Mouse (Mus musculus): Measurements from ENCODE around the gene Gm4871. TPM values are rescaled to one million over a fixed set of nuclear protein-coding genes. Genes with fewer than 3 reads are reported as not detected.
"Not testable (repeated sequence)": the region's sequence is repeated elsewhere in the genome, so short reads cannot be mapped to it uniquely, and the experiment has no call there.

Gm4871 gene
- polyA plus RNA-seq (2012; rRNA removed), result not detected in 2 replicates

DNA sequence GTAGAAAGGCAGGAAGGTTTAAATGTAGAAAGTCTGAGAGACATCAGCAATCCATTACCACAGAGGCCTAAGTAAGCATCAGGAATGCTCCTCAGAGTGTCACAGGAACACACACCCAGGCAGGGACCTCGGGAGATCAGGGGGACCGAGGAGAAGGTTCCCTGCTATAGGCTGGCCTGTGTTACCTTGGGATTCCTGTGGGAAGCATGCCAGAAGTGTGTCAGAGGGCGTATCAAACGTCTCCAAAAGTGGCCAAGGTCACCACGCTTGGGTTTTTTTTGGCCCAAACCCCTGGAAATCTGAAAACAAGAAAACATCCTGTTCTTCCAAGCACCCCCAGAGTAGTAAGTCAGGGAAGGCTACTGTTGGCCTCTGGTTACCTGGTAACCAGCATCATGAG, at the start of gene Gm4871:
TSS of gene Gm4871 (minus strand) at position 364 of the 400 bp plus-strand sequence.
- DNase-seq (ENCODE audit: low read depth in 1 of 2, low spot score in 2 of 2), result not testable (repeated sequence)

DNA sequence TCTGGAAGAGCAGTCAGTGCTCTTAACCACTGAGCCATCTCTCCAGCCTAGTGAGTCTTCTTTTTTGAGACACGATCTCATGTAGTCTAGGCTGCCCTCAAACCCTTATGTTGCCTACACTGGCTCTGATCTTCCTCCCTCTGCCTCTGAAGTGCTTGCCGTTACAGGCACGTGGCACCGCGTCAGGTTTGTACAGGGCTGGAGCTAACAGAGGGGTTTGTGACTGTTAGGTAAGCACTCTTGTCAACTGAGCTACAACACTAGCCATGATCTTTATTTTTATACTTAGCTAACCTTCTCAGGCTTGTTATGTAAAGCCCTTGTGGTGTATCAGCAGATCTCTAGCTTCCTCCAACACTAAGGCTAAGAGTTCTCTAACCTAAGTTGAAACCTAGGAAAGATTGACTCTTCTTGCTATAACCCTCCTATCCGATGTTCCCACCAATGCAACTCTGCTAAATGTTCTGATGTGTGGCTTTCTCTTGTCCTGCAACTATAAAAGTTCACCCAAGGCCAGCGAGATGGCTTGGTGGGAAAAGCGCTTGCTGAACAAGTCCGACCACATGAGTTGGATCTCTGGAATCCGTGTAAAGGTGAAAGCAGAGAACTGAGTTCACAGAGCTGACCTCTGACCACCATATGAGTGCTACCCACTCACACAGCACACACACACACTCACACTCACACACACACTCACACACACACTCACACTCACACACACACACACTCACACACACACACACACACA, 49.5 kb upstream of the Gm4871 start:
- no peak for TF ChIP-seq CTCF (IDR thresholded peaks at IDR 0.05; ENCODE audit: extremely low read depth, insufficient read depth, insufficient read length, insufficient replicate concordance)
- TF ChIP-seq POLR2A (IDR thresholded peaks at IDR 0.05; ENCODE audit: low read depth, low read length), result no peak
- Histone ChIP-seq H3K36me3 (ENCODE audit: control insufficient read depth, insufficient read depth, low read length) (no peaks in the 10 kb centered on the region), H3K4me3 (ENCODE audit: extremely low read depth, insufficient read depth, insufficient read length) (no peak overlapping the region), H3K27me3 (ENCODE audit: control insufficient read depth, insufficient read depth, low read length) (no peaks in the 10 kb centered on the region; the same call in 1 of the 2 replicates), H3K4me1 (ENCODE audit: control insufficient read depth, insufficient read depth, insufficient read length) (peaks cover 9% of the 10 kb centered on the region; the same call in 1 of the 2 replicates), H3K27ac (ENCODE audit: insufficient read depth, low read length) (no peak overlapping the region)
- 87% methylated on average over 10 of the region's 10 CpGs for WGBS
- DNase-seq (ENCODE audit: low read depth in 1 of 2, low spot score in 2 of 2), result no peak

More for the DNA sequence above, at the start of gene Gm4871:
- 63% methylated on average over 5 of the region's 5 CpGs for WGBS
- H3K36me3 ChIP-seq (ENCODE audit: control insufficient read depth, insufficient read depth, low read length); H3K27ac ChIP-seq (ENCODE audit: insufficient read depth, low read length); H3K4me3 ChIP-seq (ENCODE audit: extremely low read depth, insufficient read depth, insufficient read length); H3K4me1 ChIP-seq (ENCODE audit: control insufficient read depth, insufficient read depth, insufficient read length); H3K27me3 ChIP-seq (ENCODE audit: control insufficient read depth, insufficient read depth, low read length): not testable (repeated sequence)

- H3K36me3 ChIP-seq (ENCODE audit: control insufficient read depth, insufficient read depth, low read length), result no peaks in the 10 kb centered on the region
- WGBS, result 30% methylated on average over 3 of the region's 3 CpGs
- H3K4me1 ChIP-seq (ENCODE audit: control insufficient read depth, insufficient read depth, insufficient read length), result no peaks in the 10 kb centered on the region
These were observed 42.5 kb upstream of the Gm4871 start for GRCm38 (mm10) chr5:145075081-145075480.

GRCm38 (mm10) chr5:145071342-145071741, 38.8 kb upstream of the Gm4871 start:
- no peaks in the 10 kb centered on the region for H3K36me3 ChIP-seq (ENCODE audit: control insufficient read depth, insufficient read depth, low read length)
- H3K4me3 ChIP-seq (ENCODE audit: extremely low read depth, insufficient read depth, insufficient read length), result no peak overlapping the region
- no peaks in the 10 kb centered on the region for H3K27me3 ChIP-seq (ENCODE audit: control insufficient read depth, insufficient read depth, low read length)
- H3K4me1 ChIP-seq (ENCODE audit: control insufficient read depth, insufficient read depth, insufficient read length), result no peaks in the 10 kb centered on the region
- WGBS, result 66% methylated on average over 6 of the region's 6 CpGs
- DNase-seq (ENCODE audit: low read depth in 1 of 2, low spot score in 2 of 2), result no peak
- H3K27ac ChIP-seq (ENCODE audit: insufficient read depth, low read length), result no peak overlapping the region
- TF ChIP-seq CTCF (IDR thresholded peaks at IDR 0.05; ENCODE audit: extremely low read depth, insufficient read depth, insufficient read length, insufficient replicate concordance) (no peak), POLR2A (IDR thresholded peaks at IDR 0.05; ENCODE audit: low read depth, low read length) (no peak)

More at GRCm38 (mm10) chr5:145075081-145075480, 42.5 kb upstream of the Gm4871 start:
- Histone ChIP-seq H3K27me3 (ENCODE audit: control insufficient read depth, insufficient read depth, low read length) (no peaks in the 10 kb centered on the region), H3K4me3 (ENCODE audit: extremely low read depth, insufficient read depth, insufficient read length) (no peak overlapping the region), H3K27ac (ENCODE audit: insufficient read depth, low read length) (no peak overlapping the region)
- DNase-seq (ENCODE audit: low read depth in 1 of 2, low spot score in 2 of 2), result no peak
- TF ChIP-seq CTCF (IDR thresholded peaks at IDR 0.05; ENCODE audit: extremely low read depth, insufficient read depth, insufficient read length, insufficient replicate concordance) (no peak), POLR2A (IDR thresholded peaks at IDR 0.05; ENCODE audit: low read depth, low read length) (no peak)

DNA sequence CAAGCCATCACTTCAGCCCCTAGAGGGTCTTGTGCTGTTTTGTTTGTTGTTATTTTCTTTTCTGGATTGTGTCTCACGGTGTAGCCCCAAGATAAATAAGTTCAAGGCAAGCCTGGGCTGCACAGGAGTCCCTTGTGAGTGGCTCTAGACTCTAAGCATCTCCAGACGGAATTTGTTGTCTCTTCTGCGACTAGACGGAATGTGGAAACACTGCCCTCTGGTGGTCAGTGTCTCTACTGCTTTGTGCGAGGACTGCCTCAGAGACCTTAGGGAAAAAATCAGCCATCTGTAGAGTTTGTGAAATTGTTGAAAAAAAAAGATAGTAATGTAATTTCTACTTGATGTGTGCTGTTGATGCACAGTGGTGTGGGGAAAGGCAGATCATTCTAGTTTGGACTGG, 37.2 kb upstream of the Gm4871 start:
- H3K36me3 ChIP-seq (ENCODE audit: control insufficient read depth, insufficient read depth, low read length), result no peaks in the 10 kb centered on the region
- H3K4me3 ChIP-seq (ENCODE audit: extremely low read depth, insufficient read depth, insufficient read length), result no peak overlapping the region
- no peaks in the 10 kb centered on the region for H3K4me1 ChIP-seq (ENCODE audit: control insufficient read depth, insufficient read depth, insufficient read length)
- peak; percentile 25 to 60 for DNase-seq (ENCODE audit: low read depth in 1 of 2, low spot score in 2 of 2)
- 4% methylated on average over 5 of the region's 5 CpGs for WGBS
- TF ChIP-seq POLR2A (IDR thresholded peaks at IDR 0.05; ENCODE audit: low read depth, low read length) (no peak), CTCF (IDR thresholded peaks at IDR 0.05; ENCODE audit: extremely low read depth, insufficient read depth, insufficient read length, insufficient replicate concordance) (peak; percentile 74; the same call in 1 of the 2 replicates)
- no peak overlapping the region for H3K27ac ChIP-seq (ENCODE audit: insufficient read depth, low read length)
- H3K27me3 ChIP-seq (ENCODE audit: control insufficient read depth, insufficient read depth, low read length), result no peaks in the 10 kb centered on the region

GRCm38 (mm10) chr5:145068863-145069262, 36.3 kb upstream of the Gm4871 start:
- H3K4me1 ChIP-seq (ENCODE audit: control insufficient read depth, insufficient read depth, insufficient read length), result no peaks in the 10 kb centered on the region
- WGBS, result 66% methylated on average over 3 of the region's 3 CpGs
- no peaks in the 10 kb centered on the region for H3K27me3 ChIP-seq (ENCODE audit: control insufficient read depth, insufficient read depth, low read length)
- TF ChIP-seq POLR2A (IDR thresholded peaks at IDR 0.05; ENCODE audit: low read depth, low read length) (no peak), CTCF (IDR thresholded peaks at IDR 0.05; ENCODE audit: extremely low read depth, insufficient read depth, insufficient read length, insufficient replicate concordance) (no peak)
- no peak overlapping the region for H3K4me3 ChIP-seq (ENCODE audit: extremely low read depth, insufficient read depth, insufficient read length)
- DNase-seq (ENCODE audit: low read depth in 1 of 2, low spot score in 2 of 2), result no peak
- H3K27ac ChIP-seq (ENCODE audit: insufficient read depth, low read length), result no peak overlapping the region
- H3K36me3 ChIP-seq (ENCODE audit: control insufficient read depth, insufficient read depth, low read length), result no peaks in the 10 kb centered on the region

GRCm38 (mm10) chr5:145064765-145065340, 32.3 kb upstream of the Gm4871 start:
- WGBS, result 87% methylated on average over 1 of the region's 1 CpGs
- H3K27ac ChIP-seq (ENCODE audit: insufficient read depth, low read length), result no peak overlapping the region
- H3K27me3 ChIP-seq (ENCODE audit: control insufficient read depth, insufficient read depth, low read length), result no peaks in the 10 kb centered on the region
- no peak overlapping the region for H3K4me3 ChIP-seq (ENCODE audit: extremely low read depth, insufficient read depth, insufficient read length)
- H3K36me3 ChIP-seq (ENCODE audit: control insufficient read depth, insufficient read depth, low read length), result no peaks in the 10 kb centered on the region
- H3K4me1 ChIP-seq (ENCODE audit: control insufficient read depth, insufficient read depth, insufficient read length), result no peaks in the 10 kb centered on the region
- TF ChIP-seq CTCF (IDR thresholded peaks at IDR 0.05; ENCODE audit: extremely low read depth, insufficient read depth, insufficient read length, insufficient replicate concordance), result no peak
- TF ChIP-seq POLR2A (IDR thresholded peaks at IDR 0.05; ENCODE audit: low read depth, low read length), result no peak
- DNase-seq (ENCODE audit: low read depth in 1 of 2, low spot score in 2 of 2), result no peak

All from spleen, adult 2 months (tissue).